9 mouse cellular contexts compared by ENCODE assay signal in the genomic region with DNA sequence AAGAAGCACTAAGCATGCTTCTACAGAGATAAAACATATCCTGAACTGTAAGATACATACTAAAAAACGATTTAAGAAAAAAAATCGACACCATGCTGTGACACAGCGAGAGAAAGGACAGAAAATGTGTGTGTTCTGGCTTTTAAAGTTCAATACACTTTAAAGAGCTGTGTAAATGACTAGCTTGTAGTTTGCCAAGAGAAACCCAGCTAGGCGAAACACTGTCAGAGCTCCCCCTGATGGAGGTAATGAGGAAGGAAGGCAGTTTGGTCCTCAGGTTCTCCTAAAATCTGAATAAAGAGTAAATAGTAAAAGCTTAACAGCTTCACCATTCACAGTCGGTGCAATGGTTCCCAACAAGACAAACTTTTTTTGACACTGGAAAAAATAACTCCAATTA.
DNase-seq lines count a peak whose midpoint lies in the region; ATAC-seq and TF ChIP-seq lines count a peak whose summit lies in the region.
"Had no signal": no experiment of that assay in that cellular context is flagged by ENCODE, and none has a peak within 500 bp of the region (broad histone marks: within the 10 kb centered on the region; RNA-seq: fewer than 3 reads in every experiment).

No protein-coding gene starts in this region.

- WGBS in lung, postnatal 0 days, result 8% methylated on average over 5 of the region's 5 CpGs
- 6% methylated on average over 5 of the region's 5 CpGs for WGBS in midbrain, postnatal 0 days

- TF ChIP-seq EP300 in lung, postnatal 0 days (IDR thresholded peaks at IDR 0.05), result no peak

- H3K36me3 ChIP-seq in lung, postnatal 0 days (ENCODE audit: insufficient read depth, low read length), result no peaks in the 10 kb centered on the region
- H3K36me3 ChIP-seq in midbrain, postnatal 0 days (ENCODE audit: insufficient read depth, low read length), result no peaks in the 10 kb centered on the region

- H3K9ac ChIP-seq in lung, postnatal 0 days (replicated peaks; ENCODE audit: low read depth), result no peak overlapping the region
- H3K9ac ChIP-seq in midbrain, postnatal 0 days (replicated peaks; ENCODE audit: low read length, poor library complexity, severe bottlenecking), result no peak overlapping the region

- no peaks in the 10 kb centered on the region for H3K4me1 ChIP-seq in lung, postnatal 0 days (ENCODE audit: insufficient read depth, low read depth, low read length)
- H3K4me1 ChIP-seq in midbrain, postnatal 0 days (ENCODE audit: insufficient read depth, low read length), result no peaks in the 10 kb centered on the region
- H3K4me1 ChIP-seq: megakaryocyte, embryonic 14.5 days had no signal

- no peak overlapping the region for H3K27ac ChIP-seq in lung, postnatal 0 days (ENCODE audit: low read length)
- no peak overlapping the region for H3K27ac ChIP-seq in midbrain, postnatal 0 days (ENCODE audit: low read depth, low read length)

- no peak overlapping the region for H3K4me2 ChIP-seq in lung, postnatal 0 days (replicated peaks; ENCODE audit: low read depth, low read length)
- no peak overlapping the region for H3K4me2 ChIP-seq in midbrain, postnatal 0 days (ENCODE audit: low read depth, low read length, poor library complexity, severe bottlenecking)

- peak; percentile 8 for DNase-seq in lung, postnatal 0 days (ENCODE audit: low spot score)
- no peak for DNase-seq in lung, postnatal 14 days
- DNase-seq in brain, embryonic 18.5 days (ENCODE audit: low read depth, low spot score), result peak; percentile 20
- DNase-seq in frontal cortex, postnatal 14 days (ENCODE audit: low spot score in 2 of 2), result peak; percentile 8 to 49
- peak; percentile 21 to 68 for DNase-seq in layer of hippocampus, adult 8-10 months (ENCODE audit: low spot score in 2 of 2)
- DNase-seq in midbrain, postnatal 0 days (ENCODE audit: low spot score), result peak; percentile 68
- DNase-seq in gastrocnemius, postnatal 14 days, result no peak
- no peak for DNase-seq in thymus, postnatal 0 days (ENCODE audit: low spot score)

- intact Hi-C loops in gastrocnemius, postnatal 14 days (cut with DNase I; ENCODE audit: low total_unique reads), result no loop called here

- no peak for ATAC-seq in lung, postnatal 0 days
- ATAC-seq in midbrain, postnatal 0 days (ENCODE audit: low FRiP score), result no peak

- TF ChIP-seq CTCF in lung, postnatal 0 days (IDR thresholded peaks at IDR 0.05), result peak; percentile 49
- peak; percentile 77 for TF ChIP-seq CTCF in midbrain, postnatal 0 days (IDR thresholded peaks at IDR 0.05)

- no peak overlapping the region for H3K4me3 ChIP-seq in lung, postnatal 0 days (ENCODE audit: low read depth, low read length)
- H3K4me3 ChIP-seq in midbrain, postnatal 0 days (ENCODE audit: low read depth, low read length), result no peak overlapping the region
- H3K4me3 ChIP-seq: megakaryocyte, embryonic 14.5 days had no signal

- no peaks in the 10 kb centered on the region for H3K27me3 ChIP-seq in lung, postnatal 0 days (replicated peaks; ENCODE audit: insufficient read depth, low read length)
- no peaks in the 10 kb centered on the region for H3K27me3 ChIP-seq in midbrain, postnatal 0 days (ENCODE audit: insufficient read depth, low read length)
- H3K27me3 ChIP-seq: megakaryocyte, embryonic 14.5 days had no signal

- no peaks in the 10 kb centered on the region for H3K9me3 ChIP-seq in lung, postnatal 0 days (ENCODE audit: low read length)
- H3K9me3 ChIP-seq in midbrain, postnatal 0 days (ENCODE audit: low read length), result no peaks in the 10 kb centered on the region
- H3K9me3 ChIP-seq: megakaryocyte, embryonic 14.5 days had no signal

Comparison
In these comparisons a context has a peak if more than half of its experiments do, and no peak if none do; other contexts are left out.
1. DNase-seq: peak in lung, postnatal 0 days (single experiment), brain, embryonic 18.5 days (single experiment), frontal cortex, postnatal 14 days (2 of 2), layer of hippocampus, adult 8-10 months (2 of 2) and midbrain, postnatal 0 days (single experiment); none in lung, postnatal 14 days (single experiment), gastrocnemius, postnatal 14 days (single experiment) and thymus, postnatal 0 days (single experiment).